Mouse (Mus musculus) embryo, embryonic 11 days (tissue): ENCODE measurements at regions not wholly inside any gene's neighbourhood (a gene's known extent, or its start where the extent isn't known, plus 50 kb on each side); places are given as distances from the start of the nearest gene placed in this dataset.

Experiments
- DNase-seq: peaks from one replicate; pipeline ENCODE4 v3.0.0-alpha.2; 2015

DNA sequence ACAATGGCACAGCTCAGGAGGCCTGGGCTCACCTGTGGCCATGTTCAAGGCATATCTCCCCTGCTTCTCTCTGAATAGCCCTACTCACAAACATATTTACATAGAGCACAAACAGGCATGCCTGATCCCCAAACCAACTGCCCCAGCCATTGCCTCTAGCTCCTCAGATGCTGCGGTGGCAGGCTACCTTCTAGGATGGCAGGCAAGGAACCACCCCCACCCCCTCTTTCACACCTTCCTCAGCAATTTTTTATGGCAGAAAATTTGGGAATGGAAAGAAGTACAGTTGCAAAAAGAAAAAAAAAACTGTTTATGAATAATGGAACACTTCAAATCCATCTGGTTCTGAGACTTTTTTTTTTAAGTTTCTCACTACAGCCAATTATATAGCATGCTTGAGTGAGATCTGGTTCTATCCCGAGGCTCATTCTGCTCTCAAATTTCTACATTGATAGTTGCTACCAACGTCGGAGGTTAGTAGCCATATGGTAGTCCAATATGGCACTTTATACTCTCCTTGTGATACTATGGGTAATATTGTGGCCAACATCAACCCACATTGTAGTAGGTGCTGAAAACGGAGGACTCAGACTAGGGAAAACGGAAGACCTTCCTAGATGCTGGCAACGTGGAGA lies 136.8 kb upstream of the Gm10295 start:
- no peak for DNase-seq

DNA sequence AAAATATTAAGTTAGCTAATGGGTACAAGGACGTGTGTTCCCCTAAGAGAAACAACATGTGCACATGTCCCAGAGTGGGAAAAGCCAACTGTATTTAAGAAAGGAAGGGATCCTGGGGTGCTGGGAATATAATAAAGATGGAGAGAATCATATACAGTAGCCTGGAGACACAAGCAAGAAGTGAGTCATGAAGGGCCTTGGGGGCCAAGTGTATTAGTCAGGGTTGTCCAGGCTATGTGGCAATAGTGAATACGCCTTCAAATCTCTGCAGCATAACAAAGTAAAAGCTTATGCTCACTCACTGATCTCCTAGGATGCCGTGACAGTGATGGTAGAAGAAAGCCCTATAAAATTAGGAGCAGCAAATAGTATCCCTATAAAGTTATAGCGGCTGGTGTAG lies 124.1 kb upstream of the Gm10295 start:
- DNase-seq = no peak

DNA sequence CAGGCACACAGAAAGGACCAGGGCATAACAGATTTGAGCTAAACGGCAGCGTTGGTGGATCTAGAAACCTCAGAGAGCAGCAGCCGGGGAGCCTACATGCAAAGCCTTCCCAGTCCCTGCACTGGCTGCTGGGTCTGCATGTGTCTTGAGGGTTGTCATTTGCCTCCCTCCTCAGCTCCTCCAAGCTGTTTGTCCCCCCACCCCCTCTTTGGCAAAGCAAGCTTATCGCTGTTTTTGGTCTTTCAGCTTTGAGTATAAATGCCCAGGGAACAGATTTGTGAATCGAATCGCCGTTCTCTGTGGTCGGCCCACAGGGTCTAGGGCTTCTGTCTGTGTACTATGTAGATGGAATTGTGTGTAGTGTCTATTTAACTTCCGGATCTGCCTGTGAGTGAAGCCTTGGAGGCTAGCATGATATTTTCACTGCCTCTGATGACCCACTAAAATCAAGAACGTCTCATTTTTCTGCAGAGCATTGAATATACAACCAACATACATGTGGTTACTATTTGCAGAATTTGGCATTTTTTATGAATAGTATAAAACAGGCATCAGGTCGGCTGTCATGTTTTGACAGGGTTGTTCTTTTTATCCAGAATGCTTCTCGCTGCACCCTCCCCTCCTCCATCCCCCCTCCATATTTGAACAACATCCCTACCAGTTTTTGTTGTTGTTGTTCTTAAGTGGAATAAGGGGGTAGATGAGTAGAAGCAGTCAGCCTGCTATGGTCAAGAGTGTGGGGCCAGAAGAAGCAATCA lies 121.3 kb upstream of the Gm10295 start:
- DNase-seq = no peak

DNA sequence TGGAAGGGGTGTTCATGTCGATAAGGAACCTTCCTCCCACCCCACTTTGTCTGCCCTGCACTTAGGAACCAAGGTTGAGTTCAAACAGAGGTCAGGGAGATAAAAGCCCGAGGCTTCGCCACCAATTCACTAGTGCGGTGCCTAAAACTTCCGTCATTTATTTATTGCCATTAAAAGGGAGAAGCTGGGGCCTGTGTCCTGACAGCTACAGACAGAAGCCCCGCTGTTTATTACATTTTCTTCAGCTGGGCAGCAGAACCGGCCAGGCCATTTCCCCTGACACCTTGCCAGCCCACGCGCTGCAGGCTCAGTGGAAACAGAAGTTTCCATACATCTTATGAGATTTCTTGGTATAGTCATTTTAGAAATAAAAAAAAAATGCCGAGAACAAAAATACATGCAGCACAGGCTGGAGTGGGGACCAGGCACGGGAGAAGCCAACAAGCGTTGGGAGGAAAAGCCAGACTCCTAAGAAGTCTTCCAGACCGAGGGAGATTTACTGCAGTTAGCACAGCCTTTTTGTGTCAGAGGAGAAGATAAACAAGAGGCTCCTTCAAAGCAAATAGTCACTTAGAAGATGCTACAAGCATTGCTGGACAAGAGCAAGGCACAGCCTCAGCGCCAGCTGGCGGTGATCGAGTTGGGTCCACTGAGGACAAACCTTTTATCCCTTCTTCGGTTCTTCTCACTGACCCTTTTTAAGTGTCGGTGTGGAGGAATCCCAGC lies 120.5 kb upstream of the Gm10295 start:
- peak; percentile 76 for DNase-seq

DNA sequence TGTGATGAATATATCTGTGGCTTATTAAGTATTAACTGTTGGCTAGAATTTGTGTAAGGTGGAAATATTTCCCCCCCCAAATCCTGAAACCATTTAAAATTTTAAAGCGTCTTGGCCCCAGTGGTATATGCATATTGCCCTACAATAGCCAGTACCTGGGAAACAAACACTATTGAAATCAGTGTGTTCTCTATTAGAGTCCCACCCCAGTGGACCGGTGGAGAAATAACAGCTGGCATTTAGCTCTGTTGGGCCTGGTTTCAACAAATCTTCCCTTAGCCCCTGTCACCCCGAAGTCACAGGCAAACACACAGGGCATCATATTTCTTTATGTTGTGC lies 120.0 kb upstream of the Gm10295 start:
- no peak for DNase-seq

DNA sequence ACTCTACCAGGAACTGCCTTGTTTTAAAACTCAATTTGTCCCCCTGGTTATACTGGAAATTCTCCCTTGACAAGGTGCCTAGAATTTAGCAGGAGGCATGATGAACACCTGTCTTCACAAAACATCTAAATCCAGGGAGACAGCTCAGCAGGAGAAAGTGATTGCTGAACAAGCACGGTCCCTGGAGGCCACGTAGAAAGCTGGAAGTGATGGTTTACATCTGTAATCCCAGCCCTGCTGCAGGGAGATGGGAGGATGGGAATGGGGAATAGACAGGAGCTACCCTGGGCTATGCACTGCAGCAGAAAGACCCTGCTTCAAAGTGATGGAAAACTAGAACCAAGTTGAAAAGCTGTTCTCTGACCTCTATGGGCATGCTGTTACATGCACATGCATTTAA lies 119.1 kb upstream of the Gm10295 start:
- DNase-seq = no peak

DNA sequence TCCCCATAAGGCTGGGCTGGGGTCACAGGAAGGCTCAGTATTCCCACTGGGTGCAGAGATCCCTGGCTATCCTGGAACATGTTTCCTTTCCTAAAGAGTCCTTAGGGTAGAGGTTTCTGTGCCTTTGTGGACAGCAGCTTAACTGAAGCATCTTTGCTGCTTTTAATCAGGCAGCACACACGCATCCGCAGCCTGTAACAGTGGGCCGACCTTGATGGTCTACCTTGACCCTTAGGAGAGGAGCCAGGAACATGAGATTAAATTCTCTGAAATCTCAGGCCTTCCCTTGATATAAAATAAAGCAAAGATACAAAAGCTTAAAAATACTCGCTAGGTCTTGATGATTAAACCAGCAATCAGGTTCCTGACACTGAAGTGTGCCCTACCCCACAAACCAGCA lies 118.7 kb upstream of the Gm10295 start:
- DNase-seq = no peak

DNA sequence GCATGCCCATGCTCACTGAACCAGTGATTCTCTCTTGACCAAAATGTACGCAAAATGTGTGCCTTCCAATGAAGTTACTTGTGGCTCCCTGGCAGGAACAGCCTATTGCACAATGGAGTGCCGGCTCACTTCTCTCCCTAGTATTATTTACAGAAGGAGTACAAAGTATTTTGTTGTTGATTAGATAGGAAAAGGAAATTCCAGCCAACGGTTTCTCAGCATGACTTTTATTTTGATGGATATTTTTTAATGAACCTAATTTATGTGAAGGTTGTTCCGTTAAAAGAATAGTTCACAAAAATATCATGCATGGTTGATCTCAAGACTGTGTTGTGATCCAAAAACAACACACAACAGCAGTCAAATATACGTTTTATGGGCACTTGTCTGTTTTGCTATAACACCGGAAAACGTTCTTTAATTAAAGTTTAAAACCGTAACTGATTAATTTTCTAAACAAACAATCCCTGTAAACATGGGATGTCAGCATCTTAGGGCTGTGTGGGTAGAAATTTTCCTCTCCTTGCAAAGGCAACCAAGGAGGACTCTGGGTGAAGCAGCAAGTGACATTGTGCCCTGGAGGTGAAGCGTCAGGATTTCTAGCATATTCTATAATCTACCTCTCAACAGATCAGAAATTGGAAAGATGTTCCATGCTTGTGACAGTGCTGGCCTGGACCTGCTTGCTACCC lies 116.3 kb upstream of the Gm10295 start:
- DNase-seq = no peak

DNA sequence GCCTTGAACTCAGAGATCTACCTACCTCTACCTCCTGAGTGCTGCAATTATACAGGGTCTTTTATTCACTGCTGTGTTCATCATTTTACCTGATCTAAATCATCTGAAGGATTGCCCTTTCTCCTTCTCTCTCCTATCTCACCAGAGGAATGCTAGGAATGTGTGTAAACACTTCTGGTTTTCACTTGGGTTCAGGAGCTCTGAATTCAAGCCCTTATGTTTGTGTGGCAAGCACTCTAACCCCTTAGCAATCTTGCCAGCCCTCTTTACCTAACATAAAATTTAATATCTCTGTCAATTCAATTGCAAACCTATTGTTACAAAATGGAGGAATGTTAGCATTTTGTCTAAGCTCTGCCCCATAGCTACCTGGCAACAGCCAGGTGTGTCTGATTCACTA lies 112.8 kb upstream of the Gm10295 start:
- no peak for DNase-seq

DNA sequence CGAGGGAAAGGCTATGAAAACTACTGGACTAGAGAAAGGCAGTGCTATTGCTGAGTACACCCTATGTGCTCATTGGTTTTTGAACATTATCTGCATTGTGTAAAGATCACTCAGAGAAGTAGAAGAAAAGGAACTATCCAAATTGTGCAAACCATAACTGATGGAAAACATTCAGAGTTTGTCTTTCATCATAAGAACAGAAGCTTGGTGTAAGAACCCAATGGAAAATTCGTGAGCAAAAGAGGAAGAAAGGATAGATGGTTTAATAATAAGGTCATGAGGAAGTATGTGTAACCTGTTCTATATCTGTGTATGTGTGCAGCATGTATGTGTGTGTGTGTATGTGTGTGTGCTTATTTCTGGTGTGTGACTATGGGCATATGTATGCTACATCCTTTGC lies 112.3 kb upstream of the Gm10295 start:
- no peak for DNase-seq

DNA sequence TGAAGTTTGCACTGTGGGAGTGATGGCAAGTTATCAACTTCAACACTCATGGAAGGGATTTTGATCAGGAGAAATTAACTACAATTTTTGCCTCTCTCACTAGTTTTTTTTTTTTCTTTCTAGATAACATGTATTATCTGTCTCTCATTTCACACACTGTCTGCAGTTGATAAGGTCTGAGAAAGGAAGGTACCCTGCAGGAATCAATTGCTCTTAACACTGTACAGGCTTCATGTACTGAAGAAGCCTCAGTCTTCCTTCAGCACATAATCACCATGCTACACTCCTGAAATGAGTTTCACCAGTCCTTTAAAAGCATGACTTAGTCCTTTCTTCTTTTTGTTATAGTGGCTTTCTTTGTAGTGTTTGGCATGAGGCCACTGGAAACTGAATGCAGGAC lies 108.5 kb upstream of the Gm10295 start:
- no peak for DNase-seq

DNA sequence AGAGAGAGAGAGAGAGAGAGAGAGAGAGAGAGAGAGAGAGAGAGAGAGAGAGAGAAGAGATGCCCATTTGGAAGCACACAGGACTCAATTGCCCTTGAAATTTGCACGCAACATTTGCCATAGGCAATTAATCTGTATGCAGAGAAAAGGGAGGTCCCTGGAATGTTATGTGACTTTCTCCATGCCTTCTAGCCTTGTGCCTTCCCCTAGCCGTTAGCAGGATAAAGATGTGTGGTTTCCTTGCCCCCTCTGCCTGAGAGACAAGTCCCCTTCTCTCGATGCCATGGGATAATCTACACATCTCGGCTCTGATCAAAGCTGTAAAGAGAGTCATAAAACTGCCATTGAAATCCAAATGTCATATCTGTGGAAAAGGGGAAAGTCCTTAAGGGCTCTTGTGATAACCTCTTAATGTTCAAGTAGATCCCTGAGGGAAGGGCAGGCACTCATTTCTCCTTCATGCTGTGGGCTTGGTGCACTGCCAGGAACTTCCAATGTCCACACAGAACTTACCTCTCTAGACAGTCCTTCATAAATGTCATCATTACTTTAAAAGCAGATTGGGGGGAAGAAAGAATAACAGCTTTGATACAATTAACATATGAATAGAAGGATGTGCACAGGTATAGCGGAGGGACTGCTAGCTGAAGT lies 106.9 kb upstream of the Gm10295 start:
- DNase-seq = no peak

DNA sequence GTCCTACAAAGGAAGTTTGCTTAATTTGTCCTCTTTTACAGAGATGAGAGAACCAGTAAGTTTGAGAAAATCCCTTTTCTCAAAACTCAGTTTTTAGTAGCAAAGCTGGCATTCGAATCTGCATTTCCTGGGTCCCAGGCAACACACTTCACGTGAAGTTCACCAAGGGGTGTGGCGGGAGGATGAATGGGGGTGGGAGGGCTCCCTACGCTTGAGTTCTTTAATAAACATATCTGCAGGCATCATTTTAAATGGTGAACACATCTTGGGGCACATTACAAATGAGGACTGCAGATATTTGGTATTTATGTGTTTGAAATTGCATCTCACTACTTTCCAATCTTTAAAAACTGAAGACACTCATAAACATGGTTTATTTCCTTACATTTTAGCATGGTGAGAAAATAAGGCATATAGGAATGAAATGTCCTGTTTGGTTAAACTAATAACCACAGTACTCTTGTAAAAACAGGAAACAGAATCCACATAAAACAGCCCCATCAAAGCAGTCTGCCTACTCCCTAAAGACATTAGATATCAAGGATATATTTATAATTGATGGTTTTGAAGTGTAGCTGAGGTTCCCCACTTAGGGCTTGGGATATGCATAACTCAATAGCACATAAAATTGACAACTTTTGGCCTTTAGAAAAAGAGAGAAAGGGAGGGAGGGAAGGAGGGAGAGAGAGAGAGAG lies 106.3 kb upstream of the Gm10295 start:
- no peak for DNase-seq

DNA sequence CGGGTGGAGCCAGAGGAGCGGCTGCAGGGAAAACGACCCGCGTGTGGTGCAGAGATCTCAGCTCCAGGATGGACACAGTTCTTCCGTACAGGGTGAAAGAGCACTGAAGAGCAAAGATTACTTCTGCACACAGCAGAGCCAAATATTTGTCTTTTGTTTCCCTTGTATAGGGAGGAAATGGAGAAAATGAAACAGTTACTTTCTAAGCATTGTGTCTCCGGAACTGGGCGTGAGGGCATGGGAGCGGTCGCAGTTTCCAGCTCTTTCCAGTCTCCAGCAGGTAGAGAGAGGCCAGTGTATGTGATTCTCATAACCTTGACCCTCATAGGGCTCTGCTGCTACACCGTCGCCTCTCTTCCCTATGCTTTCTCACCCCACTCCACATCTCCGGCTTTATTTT lies 105.1 kb upstream of the Gm10295 start:
- DNase-seq = no peak

DNA sequence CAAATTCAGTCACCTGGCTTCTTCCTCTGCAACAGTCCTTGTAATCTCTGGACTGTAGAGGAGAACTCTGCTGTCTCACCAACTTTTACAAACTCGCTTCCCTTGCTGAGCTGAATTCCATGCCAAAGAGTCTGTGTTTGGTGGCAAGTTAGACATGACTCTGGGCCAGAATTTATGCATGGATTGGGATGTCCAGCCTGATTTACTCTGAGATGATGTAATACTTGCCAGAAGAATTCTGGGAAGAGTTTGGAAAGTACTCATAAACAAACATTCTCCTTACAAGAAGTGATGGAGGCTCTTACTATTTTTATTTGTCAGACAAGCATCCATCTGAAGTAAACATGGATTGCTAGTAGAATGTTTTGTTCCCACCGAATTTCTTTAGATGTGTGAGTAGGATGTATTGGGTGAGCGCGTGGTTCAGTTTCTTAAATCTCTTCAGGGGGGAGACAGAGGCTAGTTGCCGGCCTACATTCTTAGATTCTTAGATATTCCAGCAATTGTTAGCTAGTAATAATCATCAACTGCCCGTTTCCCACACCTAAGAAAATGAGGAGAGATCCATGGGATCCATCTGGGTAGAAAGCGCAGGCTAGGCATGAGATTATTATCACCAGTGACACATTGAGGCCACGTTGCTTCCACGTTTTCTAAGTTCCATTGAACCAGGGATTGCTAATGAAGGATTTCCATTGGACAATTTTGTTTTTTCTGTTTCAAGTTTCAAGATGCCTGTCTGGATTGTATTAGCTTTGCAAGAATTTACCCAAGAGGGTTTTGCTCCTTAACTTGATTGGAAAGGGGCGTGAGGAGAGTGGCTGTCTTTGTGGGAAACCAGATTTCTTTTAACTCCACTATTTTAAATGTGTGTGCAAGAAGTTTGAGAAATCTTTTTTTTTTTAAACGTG lies 89.3 kb upstream of the Gm10295 start:
- DNase-seq = peak; percentile 14

DNA sequence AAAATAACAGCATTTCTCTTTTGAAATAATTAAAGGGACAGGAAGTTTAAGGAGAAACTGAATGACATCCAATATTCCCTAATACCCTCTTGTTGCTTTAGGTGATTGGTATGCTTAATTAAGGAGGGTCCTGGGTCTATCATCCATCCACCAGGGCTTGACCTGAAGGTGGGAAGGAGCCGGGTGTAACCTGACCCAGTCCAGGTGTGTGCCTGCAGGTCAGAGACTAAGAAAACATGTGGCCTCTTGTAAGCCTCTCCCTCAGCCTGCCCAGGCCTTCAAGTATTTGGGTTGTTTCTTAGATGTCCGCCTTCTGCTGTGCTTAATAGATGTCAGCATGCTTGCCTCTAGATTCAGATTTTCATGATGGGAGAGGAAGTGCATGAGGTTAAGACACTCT lies 74.7 kb upstream of the Gm10295 start:
- peak; percentile 32 for DNase-seq

DNA sequence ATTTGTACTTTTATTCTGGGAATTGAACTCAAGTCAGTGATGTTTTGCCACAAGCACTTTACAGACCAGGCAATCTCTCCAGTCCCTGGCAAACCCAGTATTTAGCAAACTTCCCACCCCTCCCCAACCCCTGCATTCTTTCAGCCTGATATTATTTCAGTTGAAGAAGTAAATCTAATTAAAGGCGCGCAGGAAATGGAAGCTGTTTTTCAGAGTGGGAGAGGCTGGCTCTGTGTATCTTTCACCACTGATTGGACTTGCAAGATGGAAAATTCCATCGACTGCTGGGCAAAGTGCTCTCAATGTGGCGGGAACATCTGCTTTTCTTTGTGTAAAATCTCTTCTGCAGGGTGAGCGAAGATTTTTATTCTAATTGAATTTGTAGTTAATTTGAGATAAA lies 68.0 kb upstream of the Gm10295 start:
- DNase-seq = no peak

DNA sequence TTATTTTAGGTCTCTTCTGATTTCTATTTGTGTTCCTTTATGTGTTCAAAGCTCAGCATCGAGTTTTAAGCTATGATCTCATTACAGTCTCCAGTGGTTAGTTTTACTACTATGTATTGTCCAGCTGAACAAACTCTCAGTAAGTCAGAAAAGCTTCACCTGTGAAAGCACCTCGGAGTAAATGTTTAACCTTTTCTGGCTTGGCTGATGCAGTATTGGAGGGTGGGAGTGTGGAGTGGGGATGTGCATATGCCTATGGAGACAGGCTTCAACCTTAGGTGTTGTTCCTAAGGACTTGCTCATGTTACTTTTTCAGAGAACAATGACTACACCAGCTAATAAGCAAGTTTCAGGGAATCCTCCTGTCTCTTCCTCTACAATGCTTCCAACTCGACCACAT lies 67.6 kb upstream of the Gm10295 start:
- DNase-seq = no peak

DNA sequence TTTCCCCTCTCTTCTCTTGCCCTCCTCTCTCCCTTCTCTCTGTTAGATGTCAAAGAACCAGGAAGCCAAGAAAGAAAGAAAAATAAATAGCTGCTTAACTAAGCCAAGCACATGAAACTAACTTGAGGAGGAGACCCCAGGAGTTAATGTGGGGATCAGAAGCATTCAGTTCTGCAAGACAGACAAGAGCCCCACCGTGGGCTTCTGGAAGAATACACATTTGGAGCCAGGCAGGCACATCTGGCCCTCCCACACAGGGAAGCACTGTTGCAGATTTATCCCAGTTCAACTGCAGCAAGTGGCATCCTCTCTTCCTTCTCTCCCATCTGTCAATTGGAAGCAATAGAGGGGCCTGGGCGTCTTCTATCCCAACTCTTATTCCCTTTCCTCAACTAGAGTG lies 63.5 kb upstream of the Gm10295 start:
- DNase-seq = no peak

DNA sequence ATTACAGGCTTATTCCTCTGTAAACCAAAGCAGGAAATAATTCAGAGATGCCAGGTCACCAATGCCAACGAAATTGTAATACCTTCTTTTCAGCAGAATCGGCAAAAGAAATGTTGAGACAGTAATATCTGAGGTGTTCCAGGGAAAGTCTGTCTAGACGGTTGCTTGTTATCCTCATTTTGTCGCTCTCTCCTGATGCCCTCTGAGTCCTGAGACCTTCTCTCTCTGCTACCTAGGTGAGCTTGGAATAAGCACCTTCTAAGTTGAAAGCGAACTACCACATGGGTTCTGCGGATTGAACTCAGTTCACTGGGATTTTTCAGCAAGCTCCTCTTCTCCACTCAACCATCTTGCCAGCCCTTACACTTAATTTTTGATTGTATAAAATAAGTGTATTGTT lies 61.8 kb upstream of the Gm10295 start:
- DNase-seq = no peak

DNA sequence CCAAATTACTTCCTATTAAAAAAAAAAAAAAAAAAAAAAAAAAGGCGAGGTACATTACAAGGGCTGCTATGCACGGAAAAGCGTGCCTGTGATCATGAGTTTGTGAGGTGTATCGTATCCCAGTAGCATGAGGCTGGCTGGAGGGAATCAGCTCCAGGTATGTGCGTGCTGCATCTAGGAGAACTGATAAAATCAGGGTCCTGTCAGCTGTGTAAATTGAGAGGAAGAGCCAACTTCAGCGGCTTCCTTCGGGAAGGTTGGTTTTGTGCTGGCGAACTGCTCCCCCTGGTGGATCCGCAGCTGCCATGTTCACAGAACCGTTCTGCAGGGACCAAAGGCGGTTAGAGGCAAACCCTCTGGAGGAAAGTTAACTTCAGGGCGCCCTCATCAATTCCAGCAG lies 60.8 kb upstream of the Gm10295 start:
- DNase-seq = peak; percentile 91
